Mouse (Mus musculus) kidney, postnatal 10 days (tissue): ENCODE measurements at regions not wholly inside any gene's neighbourhood (a gene's known extent, or its start where the extent isn't known, plus 50 kb on each side); places are given as distances from the start of the nearest gene placed in this dataset.

ENCODE experiments used
- DNase-seq: peaks from one replicate; pipeline ENCODE4 v3.0.0; 2021; ENCODE audit warnings: mixed read lengths

DNA sequence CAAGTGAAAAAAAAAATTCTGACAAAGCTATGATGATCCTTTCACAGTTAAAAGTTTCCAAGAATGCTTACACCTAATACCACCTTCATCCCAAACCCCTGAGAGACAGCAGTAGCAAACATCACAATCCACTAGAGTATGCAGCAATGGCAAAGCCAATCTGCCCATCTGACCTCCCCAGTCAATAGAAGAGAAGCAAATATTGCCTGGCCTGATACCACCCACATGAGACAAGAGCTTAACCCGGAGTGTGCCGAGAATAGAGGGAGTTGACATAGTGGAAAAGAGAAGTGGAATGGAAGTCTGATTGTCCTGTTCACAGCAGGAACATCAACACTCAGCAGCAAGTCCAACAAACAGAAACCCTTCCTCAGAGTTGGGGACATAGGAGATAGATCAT, 219.9 kb upstream of the Pou3f3 start:
- DNase-seq: no peak

DNA sequence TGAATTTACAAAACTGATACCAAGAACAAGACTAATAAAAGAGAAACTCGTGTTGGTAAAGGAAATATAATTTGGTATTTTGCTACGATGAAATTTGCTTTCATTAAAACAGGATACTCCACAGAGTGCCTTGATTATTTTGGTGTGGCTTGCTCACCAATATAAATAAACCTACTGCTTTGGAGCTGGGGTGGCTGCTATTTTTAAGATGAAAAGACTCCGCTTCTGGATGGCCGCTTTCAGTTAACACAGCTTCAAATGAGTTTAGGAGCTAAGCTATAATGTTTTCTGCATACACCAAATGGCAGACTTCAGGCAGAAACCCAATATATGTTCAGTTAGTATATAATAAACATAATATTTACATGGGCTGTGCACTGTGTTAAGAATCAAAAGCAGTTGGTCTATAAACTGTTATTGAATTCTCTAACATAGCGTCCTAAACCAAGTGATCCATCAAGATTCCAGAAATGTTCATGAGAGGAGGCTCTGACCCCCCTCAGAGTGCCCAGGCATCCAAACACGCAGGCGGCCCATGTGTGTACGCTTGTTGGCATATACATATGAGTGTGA, 215.1 kb upstream of the Pou3f3 start:
- DNase-seq: no peak

DNA sequence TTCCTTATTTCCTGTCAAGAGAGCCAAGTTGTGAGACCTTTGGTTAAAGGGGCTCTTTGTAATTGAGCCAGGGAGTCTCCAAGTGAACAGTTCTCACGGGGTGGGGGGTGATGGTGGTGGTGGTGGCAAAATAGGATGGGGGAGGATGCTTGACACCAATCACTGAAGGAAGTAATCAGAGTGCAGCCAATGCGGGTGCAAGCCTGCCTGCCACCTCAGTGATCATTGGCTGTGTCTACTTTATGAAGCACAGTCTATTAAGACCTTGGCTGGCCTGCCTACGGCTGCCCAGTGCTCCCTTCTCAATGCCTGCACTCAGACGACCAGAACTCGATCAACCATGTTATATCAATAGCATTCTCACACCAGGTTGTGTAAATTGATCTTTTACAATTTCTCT, 206.0 kb upstream of the Pou3f3 start:
- DNase-seq: no peak

DNA sequence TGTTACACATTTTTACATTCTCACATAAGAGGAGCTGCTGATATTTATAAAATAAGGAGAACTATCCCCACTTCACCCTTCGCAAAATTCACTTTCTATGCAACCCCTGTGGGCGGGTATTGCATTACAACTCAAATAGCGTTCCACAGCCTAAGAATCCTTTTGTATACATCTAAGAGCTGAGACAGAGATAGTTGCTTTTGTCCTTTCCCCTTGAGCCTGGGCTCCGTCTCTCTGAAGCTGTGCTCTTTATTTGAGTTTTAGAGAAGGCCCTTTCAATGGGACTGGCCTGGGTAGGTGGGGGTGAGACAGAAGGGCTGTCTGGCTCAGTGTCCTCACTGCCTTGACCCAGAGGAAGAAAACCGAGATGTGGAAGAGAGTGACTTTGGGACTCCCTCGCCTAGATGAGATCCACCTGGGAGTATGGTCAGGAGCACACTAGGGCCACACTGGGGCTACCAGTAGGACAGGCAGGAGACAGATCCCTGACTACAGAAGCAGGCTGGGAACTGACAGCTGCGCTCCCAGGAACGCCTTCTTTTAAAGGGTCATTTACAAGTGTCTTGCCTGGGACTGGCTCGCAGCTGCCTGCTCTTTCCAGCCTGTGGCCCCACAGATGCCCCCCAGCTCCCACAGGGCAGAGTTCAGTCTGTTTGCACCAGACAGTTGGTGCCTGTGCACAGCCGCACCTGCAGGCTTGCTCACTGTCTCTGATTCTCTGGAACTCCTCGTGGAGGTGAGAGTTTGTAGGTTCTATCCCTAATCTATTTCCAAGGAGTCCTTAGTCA, 204.5 kb upstream of the Pou3f3 start:
- peak; percentile 56 for DNase-seq

DNA sequence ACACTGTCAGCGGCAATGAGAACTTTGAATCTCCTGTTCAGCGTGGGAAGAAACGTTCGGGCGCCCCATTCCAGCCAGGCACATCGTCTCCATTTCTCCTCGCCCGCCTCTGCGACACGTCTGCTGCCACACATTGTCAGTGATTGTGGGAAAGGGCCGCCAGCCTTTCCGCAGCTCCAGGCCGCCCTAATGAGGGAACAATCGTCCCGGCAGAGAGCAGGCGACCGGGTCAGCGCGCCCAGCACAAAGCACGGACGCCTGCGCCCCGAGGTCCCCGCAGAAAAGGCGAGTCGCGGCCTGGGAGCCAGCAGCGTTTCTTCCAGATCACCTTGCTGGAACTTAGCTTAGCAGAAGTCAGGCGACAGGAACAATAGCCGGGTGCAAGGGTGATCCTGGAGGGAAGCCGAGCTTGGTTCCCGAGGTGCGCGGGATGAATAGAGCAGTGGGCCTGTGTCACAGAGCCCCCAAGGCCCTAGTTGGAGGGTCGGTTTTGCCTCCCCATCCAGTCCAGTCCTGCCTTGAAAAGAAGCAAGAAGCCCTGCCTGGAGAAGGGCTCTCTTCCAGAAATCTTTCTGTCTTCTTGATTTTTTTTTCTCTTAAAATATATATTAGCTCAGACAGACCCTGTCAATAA, 203.8 kb upstream of the Pou3f3 start:
- DNase-seq: peak; percentile 30

DNA sequence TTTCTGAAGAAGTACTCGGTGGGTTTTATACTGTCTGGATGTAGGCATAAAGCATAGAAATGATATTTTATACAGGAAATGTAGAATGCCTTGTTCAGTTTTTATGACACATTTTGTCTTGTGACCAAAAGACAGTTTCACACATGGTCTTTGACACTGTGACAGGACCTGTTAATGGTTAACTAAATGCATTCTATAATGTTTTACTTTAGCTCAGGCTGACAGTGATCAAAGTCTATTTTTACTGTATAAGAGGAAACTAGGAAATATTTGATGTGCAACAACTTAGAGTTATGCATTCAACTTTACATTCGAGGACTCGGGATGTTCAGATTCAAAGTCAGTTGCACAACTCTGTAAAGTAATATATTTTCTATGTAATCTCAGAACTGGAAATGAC, 199.5 kb upstream of the Pou3f3 start:
- DNase-seq: no peak

DNA sequence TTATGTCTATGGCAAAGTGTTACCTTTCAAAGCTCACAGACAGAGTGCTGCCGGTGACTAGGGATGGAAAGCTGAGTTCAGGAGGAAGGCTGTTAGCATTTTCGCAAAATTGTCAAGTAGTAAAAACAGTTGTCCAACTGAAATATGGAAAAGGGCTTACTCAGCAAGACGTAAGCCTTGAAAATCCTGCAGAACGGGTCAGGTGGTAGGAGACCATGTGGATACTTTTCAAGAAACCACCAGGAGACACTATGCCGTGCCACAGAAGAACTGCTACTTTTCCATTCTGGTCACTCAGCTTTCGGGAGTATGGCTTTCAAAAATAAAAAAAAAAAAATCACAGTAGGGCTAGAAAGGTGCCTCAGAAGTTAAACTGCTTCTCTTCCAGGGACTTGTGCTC, 199.1 kb upstream of the Pou3f3 start:
- no peak for DNase-seq

DNA sequence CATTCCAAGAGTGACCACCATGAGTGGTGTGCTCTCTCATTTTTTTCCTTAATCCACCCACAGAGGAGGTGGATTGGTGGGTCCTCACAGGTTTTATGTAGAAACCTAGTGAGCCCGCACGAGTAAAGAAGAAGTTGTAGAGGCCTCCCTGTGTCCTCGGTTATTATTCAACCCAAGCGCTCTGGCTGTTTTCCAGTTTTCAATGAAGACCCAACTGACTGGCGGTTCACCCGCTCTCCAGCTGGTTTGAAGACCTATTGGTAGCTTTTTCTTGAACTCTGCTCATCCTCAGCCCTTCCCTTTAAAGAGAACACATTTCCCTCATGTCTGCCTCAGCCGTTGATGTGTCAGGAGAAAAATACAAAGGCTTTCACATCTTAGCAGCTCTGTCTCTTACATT, 196.7 kb upstream of the Pou3f3 start:
- DNase-seq: peak; percentile 64

DNA sequence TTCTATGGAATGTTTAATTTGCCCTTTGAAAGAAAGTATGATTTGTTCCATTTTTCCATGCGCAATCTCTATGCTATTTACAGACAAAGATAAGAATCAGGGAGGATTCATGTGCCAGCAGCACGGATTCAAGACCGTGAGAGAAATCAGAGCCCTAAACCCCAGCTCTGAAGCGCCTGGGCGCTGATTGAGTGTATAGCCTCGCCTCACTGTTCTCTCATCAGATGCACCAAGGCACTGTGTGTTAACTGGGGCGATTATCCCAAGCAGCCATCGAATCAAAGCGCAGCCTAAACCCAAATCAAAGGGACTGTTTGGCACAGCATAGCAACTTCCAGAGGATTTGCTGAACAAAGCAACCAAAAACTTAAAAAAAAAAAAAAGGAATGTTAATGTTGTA, 191.1 kb upstream of the Pou3f3 start:
- DNase-seq: no peak

DNA sequence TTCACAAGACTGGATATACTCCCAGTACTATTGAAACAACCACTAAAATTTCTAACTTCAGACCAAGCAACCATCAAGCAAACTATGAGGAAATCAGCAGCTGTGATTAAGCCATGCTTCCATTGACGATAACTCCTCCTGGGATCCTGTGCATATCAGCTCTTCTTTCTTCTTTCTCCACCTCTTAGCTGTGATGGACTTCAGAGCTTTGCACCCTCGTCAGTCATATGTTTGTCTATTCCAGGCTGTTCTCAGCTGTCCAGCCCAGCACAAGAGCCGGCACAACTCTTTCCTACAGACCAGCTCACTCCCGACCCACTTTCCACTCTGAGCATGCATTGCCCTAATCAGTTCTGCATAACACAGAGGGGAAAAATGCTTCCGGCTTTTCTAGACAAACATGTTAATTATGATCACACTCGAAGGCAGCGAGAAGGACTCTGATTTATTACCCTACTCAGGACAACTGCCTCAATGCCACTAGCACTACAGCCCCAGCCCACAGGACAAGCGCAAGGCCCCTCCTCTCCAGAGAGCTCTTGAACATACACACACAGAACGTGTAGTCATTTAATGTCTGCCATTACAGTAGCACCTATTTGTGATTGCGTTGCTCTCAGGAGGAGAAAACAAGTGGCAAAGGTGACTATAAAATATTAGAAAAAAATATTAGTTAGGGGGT, 190.4 kb upstream of the Pou3f3 start:
- DNase-seq: no peak

DNA sequence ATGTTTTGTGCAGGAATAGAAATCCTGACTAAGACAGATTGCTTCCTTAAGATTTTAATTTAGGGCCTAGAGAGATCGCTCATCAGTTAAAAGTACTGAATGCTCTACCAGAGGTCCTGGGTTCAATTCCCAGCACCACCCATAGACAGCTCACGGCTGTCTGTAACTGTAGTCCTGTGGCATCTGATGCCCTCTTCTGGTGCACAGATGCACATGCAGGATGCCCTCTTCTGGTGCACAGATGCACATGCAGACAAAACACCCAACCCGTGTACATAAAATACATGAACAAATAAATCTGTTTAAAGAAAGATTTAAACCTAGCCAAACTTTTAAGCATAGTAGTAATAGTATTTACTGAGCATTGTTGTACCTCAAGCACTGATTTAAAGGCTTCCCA, 181.2 kb upstream of the Pou3f3 start:
- no peak for DNase-seq

DNA sequence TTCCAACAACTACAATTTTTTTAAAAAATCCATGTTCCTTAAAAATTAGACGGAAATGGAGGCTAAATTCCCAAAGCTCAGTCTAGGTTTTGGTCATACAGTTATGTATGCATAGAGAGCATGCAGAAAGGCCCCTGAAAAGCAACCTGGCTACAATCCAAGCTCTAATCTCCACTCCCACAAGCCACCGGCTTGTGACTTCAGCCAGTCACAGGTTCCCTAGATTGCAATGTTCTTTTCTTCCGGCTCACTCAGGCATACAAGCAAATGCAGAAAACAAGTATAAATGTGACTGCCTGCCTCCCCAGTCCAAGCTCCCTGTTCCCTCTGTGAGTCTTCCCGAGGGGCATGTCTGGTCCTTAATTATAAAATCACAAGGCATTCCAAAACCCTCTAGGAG, 171.2 kb upstream of the Pou3f3 start:
- no peak for DNase-seq

DNA sequence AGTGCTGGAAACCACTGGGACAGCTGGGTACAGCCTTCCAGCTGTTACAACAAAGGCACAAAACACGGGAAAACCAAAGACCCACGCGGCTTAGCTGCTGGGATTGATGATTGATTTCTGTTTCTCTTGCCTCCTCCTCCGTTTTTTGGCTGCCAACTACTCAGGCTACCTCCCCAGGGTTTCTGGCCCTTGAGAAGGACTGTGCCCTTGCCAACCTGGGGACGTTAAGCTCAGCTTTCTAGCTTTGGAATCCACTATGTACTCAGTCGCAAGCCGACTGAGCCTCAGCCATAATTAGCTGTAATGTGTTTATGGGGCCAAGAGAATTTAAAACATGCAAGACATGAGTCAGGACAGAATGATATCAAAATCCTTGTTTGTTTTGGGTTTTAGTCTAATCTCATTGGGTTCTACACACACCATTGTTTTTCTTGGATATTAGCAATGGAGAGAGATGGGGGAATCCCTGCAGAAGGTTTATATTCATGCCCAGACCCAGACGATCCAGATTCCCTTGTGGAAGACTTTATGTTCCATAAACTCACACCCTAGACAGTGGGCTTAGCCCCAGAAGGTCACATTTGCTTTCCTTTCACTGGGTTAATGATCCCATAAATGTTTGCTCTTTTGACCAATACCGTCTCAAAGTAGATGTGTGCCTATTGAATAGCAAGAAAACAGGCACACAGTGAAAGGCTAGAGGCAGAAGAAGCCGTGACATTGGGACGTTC, 167.7 kb upstream of the Pou3f3 start:
- DNase-seq: no peak

DNA sequence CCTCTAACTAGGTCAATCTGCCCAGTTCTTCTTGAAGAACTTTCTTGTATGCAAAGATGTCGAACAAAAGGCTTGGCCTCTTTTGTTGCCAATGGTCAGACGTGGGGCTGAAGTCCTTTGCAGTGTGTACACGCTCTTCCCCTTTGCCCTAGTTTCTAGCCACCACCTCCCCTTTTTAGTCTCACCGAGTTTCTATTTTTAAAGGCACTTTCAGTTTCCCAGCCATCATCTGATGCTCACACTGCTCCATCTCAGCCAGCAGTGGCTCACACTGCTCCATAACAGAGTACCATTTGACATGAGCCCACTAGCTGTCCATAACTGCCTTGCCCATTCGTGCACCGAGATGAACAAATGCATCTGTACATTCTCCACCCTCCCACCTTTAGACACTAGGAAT, 162.7 kb upstream of the Pou3f3 start:
- DNase-seq: no peak

DNA sequence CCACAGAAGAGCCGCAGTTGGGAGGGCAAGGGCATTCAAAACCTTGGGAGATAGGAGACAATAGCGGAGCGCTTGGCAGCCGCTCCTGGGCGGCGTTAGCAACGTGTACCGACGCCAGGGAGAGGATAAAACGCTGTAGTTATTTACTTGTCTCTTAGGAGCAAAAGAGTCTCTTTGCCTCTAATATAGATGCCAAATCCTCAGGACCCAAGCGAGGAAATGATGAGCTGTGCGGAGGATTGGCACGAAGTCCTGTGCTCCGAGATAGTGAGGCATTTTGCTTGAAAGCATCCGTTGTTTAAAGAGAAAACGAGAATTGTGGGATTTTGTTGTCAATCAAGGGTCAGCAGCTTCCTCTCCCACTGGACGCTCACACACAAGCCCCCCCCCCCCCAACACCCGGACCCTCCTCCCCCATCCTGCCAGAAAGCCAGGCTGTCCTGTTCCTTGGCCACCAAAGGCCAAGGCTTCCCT, 156.5 kb upstream of the Pou3f3 start:
- no peak for DNase-seq

DNA sequence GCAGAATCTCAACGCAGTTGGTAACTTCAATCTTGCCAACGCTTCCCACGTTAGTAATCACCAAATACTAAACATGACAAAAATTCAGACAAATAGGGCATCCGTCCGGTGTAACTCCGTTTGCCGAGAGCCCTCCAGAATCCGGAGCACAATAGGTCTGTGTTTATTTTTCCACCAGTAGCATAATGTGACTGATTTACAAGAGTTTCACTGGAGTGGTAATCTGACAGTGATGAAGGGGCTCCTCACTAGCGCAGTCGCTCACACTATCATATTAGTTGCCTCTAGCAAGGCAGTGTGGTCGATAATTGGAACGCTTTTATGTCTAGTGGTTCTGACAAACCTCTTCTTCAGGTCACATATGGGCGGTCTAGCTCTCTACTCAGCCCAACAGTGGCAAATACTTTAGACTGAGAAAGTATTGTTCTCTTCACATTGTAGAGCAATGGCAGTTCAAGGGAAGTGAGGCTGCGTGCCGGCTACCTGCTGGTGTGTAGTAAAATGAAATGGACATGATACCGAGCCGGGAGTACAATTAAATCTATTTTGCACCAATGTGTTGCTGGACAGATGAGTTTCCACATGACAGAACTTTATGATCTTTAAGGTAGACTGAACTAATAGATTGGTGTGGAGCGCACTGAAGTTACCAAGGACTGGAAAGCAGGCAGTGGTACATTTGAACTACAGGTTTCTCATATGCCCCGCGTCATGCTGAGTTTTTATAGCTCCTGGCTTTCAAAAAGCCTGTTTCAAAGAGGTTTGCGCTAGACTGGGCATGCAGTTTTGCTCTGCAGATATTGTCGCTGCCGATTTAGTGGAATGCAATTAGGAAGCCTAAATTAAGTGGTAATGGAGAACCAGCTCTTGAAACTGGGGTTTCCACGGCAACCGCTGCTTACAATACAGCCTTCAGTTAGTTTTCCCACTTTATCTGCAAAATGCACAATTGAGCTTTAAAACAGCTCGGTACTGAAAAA, 155.7 kb upstream of the Pou3f3 start:
- peak; percentile 19 for DNase-seq

DNA sequence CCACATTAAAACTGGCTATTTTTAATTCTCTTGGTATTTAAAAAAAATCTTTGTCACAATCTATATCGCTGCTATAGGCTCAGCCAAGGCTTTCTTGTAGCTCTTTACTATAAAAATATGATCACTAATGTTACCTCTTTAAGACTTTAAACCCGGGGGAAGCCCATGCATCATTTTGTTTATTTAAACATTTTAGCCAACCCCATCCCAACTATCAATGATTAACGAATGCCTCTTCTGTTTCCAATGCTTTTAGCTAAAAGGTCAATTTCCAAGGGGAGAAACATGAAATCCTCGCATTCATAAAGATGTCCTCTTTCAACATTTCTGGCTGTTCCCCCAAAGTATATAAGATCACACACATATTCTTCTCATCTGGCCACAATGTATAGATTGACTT, 153.6 kb upstream of the Pou3f3 start:
- no peak for DNase-seq

DNA sequence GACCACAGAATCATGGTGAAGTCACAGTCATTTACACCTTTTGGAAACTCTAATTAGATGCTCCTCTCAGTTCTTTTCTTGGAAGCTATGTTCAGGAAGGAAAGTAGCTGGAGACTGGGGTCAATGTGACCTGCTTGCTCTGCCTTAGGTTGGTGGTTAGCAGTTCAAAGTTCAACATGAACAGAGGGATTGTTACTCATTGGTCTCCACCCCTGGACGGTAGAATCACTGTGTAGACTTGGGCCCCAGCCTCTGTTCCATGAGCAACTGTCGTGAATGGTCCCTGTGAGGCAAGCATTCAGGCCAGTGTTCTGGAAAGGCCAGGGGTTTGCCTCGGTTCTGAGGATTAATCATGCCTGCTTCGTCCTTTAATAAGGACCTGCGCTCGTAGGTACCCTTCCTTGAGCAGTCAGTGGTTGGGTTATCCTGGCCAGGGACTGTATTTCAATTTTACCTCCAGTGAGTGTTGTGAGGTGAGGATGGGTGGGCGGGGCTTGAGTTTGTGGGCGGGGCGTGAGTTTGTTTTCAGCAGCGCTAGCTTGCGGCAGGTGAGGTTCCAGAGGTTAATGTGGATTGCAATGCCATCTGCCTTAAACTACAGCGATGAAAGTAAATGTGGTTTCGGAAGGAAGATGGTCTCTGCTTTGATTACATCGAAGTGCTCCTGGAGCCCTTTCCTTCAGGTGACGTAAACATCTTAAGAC, 152.6 kb upstream of the Pou3f3 start:
- DNase-seq: peak; percentile 17

DNA sequence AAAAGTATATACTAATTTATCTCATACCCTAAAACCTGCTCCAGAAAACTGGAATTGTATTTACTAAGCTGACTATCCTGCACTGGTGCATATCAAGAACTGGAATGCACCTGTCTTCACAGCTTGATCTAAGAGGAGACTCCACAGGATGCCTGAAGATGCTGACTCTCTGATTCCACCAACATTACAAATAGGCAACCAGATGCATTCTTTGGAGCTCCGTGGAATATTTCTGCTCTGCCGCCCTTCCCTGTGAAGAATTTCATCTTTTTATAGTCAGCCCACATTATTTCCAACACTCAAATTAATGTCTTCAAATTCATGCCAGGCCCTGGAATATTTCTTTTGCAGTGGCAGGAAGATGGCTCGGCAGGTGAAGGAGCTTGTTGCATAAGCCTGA, 148.7 kb upstream of the Pou3f3 start:
- no peak for DNase-seq

DNA sequence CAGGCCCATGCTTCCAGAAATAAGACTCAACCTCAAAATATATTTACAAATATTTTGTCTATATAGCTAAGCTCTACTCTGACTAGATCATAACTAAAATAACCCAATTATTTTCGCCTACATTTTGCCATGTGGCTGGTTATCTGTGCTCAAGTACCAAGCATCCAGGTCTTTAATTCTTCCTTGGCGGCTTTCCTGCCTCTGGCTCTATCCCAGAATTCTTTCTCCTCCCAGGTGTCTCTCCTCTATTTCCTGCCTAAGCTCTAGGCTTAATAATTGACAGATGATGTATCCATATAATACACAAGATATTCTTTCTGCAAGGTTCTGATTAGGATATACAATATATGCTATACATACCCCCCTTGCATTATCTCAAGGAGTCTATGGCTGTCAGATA, 138.3 kb upstream of the Pou3f3 start:
- no peak for DNase-seq

DNA sequence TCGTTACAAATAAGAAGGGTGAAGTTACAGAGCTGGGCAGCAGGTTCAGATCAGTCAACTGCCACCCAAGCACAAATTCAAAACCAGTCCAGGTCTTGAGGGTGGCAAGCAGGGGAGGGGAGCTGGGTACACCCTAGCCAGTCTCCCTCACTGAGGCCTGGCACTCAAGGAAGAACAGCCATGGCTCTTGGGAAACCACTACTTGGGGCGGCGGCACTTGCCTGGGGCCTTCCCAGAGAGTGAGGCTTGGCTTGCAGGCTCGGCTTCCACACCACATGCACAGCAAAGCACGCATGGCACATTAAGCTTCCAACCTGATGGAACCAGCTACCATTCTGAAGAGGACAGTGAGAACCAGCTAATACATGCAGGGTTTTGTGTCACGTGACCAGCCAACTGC, 127.9 kb upstream of the Pou3f3 start:
- DNase-seq: peak; percentile 13
